Mouse (Mus musculus) macrophage (primary cell): Measurements from ENCODE around the gene Mup5. TPM values are rescaled to one million over a fixed set of nuclear protein-coding genes. Genes with fewer than 3 reads are reported as not detected.
"Not testable (repeated sequence)": the region's sequence is repeated elsewhere in the genome, so short reads cannot be mapped to it uniquely, and the experiment has no call there.

Source experiments
- H3K27ac ChIP-seq: fragments of 350-480 bp; formaldehyde crosslinking; 2 replicates; pipeline ENCODE4 v1.9.0; 2021
- H3K36me3 ChIP-seq: fragments of 350-480 bp; formaldehyde crosslinking; 2 replicates; pipeline ENCODE4 v1.9.0; 2021; ENCODE audit errors: inconsistent target
- H3K4me3 ChIP-seq: fragments of 350-480 bp; formaldehyde crosslinking; 2 replicates; pipeline ENCODE4 v1.9.0; 2021; ENCODE audit errors: inconsistent target
- H3K79me2 ChIP-seq: fragments of 350-480 bp; formaldehyde crosslinking; 2 replicates; pipeline ENCODE4 v1.9.0; 2021; ENCODE audit errors: inconsistent target
- WGBS: methylation state at CpG from one replicate; pipeline ENCODE4 v1.1.7; 2026; ENCODE audit warnings: inconsistent platforms; ENCODE audit not compliant: missing documents; 5-methylcytosine and 5-hydroxymethylcytosine counted together
- polyA plus RNA-seq: library from polyadenylated mRNA; stranded (reverse); fragments of 250-400 nt; gene quantifications from 3 replicates; pipeline ENCODE4 v1.2.4, GENCODE M21; 2018; ENCODE audit warnings: inconsistent platforms
- total RNA-seq, 78 experiments: library from RNA; depleted of rRNA; stranded (reverse); fragments of 250-400 nt; gene quantifications; 1 replicate in 9 of 78; 2 replicates in 24 of 78; 3 replicates in 43 of 78; 4 replicates in 2 of 78; pipeline ENCODE4 v1.2.4; 2018; ENCODE audit warnings: inconsistent platforms in 56 of 78

Mup5 gene
- total RNA-seq (2018; cell fraction: chromatin; rRNA removed), result not detected
- total RNA-seq (2018; cell fraction: cytosol; rRNA removed), result not detected
- total RNA-seq (2018; cell fraction: nucleus; rRNA removed), result not detected
- polyA plus RNA-seq, result not detected in 3 replicates

DNA sequence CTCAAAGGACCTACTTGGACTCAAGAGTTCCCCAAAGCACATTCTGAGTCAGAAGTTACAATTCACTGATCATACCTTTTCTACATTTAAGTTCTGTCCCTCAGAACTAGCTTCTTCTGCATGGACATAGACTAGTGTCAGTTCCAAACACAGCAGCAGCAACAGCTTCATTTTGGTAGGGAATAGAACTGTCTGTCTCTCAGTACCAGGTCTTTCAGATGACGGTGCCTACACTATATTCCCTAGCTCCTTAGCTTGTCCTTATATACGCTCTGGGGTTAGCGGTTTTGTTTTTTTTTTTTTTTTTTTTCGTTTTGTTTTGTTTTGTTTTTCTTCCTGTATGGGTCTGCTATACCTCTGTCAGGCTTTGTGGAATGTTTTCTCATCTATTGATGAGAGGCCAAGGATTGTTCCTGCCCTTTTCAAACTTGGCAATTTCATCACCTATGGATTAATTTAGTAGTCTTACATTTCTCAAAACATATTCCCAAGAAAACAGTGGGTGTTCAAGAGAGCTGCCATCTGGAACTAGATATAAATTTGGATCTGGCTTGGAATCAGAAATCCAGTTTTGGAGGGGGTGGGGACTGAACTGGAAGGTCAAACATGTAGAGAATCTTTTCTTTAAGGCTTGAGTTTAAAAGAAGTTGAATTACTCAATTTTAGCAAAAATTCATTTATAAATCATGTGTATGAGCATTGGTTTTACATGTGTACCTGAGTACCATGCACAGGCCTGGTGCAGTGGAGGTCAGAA, at the start of gene Mup5:
Mup5 (minus strand) TSS at position 282 of the 757 bp plus-strand sequence.
- Histone ChIP-seq H3K79me2 (no peaks in the 10 kb centered on the region), H3K4me3 (no peak within 1 kb of the TSS), H3K27ac (no peak within 1 kb of the TSS), H3K36me3 (no peaks in the 10 kb centered on the region)
- WGBS, result 75% methylated on average over 4 of the region's 4 CpGs

DNA sequence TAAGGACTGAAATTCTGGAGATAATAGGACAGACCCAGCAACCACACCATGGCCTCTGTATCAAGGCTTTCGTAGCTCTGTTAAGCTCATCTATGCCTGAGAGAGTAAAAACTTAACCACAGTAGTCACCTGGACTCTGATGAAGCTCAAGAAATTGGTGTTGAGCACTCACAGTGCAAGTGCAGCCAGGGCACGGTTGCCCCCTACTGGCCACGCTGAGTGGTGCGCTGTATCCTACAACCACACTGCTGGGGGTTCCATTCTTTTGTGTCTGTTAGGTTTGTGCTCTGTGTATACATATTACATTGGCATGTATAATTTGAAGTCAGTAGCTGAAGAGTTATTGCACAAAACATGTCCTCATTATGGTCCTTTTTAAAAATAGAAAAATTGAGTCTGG, 23.1 kb upstream of the Mup5 start:
- Histone ChIP-seq H3K79me2 (no peaks in the 10 kb centered on the region), H3K36me3 (no peaks in the 10 kb centered on the region), H3K27ac (no peak overlapping the region), H3K4me3 (no peak overlapping the region)
- WGBS, result 64% methylated on average over 4 of the region's 4 CpGs

DNA sequence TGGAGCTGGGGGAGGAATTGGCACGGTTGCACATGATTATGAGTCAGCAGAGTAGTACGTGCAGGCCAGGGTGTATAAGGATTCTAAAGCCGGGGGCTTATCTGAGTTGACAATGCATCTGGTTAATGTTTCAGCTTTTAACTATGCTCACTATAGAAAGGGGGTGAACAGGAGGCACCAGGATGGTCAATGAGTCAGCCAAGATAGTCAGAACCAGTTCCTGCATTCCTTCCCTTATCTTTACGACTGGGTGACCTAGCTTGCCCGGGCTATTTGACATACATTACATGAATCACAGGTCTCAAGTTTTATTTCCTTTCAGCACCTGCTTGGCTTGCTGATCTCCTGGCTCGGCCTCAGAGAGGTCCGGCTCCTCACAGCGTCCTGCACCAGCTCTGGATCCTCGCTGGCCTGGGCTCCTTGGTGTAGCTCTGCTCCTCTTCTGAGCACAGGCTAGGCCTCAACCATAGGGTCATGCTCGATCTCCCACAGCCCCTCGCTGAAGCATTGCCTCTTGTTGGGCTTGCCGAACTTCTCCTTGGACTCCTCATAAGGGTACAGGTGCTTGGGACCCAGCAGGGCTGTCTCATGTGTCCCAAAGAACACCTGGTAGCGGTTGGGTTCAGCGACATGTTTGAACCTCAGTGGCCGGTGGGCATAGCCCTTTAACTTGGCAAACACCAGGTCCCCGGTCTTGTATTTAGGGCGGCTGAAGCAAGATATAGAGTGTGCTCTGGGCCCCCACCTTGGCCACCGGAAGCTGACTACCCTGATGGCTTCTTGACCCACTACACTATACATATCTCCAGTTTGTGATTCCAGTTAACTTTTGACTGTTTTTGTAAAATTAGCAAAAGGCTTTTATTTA, 21.0 kb upstream of the Mup5 start:
- no peak overlapping the region for H3K4me3 ChIP-seq
- no peak overlapping the region for H3K27ac ChIP-seq
- WGBS, result 79% methylated on average over 18 of the region's 18 CpGs
- no peaks in the 10 kb centered on the region for H3K79me2 ChIP-seq
- no peaks in the 10 kb centered on the region for H3K36me3 ChIP-seq

DNA sequence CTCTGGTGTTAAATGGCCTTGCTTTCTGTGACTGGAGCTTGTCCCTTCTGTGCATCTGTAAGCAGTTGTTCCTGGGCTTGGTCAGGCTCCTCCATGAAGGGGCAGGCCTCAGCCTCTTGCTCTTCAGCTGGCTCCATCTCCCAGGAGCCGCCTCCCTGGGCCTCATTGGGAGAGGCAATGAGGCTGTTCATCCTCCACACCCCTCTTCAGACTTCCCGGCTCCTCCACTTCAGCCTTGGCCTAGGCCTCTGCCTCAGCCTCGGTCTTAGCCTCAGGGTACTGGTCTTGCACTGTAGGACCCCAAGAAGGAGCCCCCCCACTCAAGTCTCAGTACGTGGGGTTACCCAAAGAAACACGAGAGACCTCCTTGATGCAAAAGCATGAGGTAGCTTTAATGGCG, 20.3 kb upstream of the Mup5 start:
- WGBS, result 82% methylated on average over 6 of the region's 6 CpGs
- H3K27ac ChIP-seq, result no peak overlapping the region
- H3K36me3 ChIP-seq, result no peaks in the 10 kb centered on the region
- no peaks in the 10 kb centered on the region for H3K79me2 ChIP-seq
- no peak overlapping the region for H3K4me3 ChIP-seq

DNA sequence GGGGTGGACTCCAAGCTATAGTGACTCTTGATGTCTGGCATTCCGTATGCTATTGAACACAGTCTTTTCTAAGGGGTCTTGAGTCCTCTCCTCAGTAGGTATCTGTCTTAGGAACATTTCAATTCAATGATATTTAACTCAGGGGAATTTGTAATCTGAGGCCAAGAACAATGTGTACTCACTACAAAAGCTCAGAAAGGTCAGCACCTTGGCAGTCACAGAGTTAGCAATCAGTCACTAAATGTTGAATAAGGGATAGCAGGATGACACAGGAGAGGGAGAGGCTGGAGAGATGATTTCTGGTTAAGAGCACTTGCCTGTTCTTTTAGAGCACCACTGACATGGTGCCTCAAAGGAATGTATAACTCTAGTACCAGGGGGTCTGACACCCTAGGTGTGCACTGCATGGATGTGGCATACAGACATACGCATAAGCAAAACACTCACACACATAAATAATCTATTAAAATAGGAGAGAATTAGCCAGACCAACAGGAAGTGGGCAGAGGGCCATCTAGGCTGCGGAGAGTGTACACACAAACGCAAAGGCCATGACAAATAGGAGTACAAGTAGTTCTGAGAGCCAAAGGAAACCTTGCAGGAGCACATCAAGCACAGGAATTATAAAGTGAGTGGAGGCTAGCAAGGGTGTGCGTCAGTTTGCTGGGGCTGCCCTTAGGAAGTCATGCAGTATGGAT, 9.9 kb upstream of the Mup5 start:
- WGBS, result 91% methylated on average over 5 of the region's 5 CpGs
- H3K36me3 ChIP-seq, result no peaks in the 10 kb centered on the region
- no peak overlapping the region for H3K4me3 ChIP-seq
- H3K27ac ChIP-seq, result no peak overlapping the region
- no peaks in the 10 kb centered on the region for H3K79me2 ChIP-seq

- WGBS, result 66% methylated on average over 4 of the region's 4 CpGs
- no peaks in the 10 kb centered on the region for H3K36me3 ChIP-seq
- no peak overlapping the region for H3K4me3 ChIP-seq
- H3K79me2 ChIP-seq, result no peaks in the 10 kb centered on the region
- no peak overlapping the region for H3K27ac ChIP-seq
Measured at GRCm38 (mm10) chr4:61829211-61829610, 5.8 kb downstream of the Mup5 start.

GRCm38 (mm10) chr4:61823185-61823584, 11.8 kb downstream of the Mup5 start:
- 89% methylated on average over 15 of the region's 15 CpGs for WGBS
- no peak overlapping the region for H3K4me3 ChIP-seq
- no peak overlapping the region for H3K27ac ChIP-seq
- H3K79me2 ChIP-seq, result no peaks in the 10 kb centered on the region
- H3K36me3 ChIP-seq, result no peaks in the 10 kb centered on the region

GRCm38 (mm10) chr4:61822541-61822940, 12.5 kb downstream of the Mup5 start:
- not testable (repeated sequence) for H3K27ac ChIP-seq, H3K4me3 ChIP-seq, H3K36me3 ChIP-seq, H3K79me2 ChIP-seq
- 91% methylated on average over 9 of the region's 9 CpGs for WGBS

- Histone ChIP-seq H3K4me3 (no peak overlapping the region), H3K79me2 (no peaks in the 10 kb centered on the region), H3K27ac (no peak overlapping the region), H3K36me3 (no peaks in the 10 kb centered on the region)
- WGBS, result 86% methylated on average over 2 of the region's 2 CpGs
Measured at GRCm38 (mm10) chr4:61815602-61816001, 19.4 kb downstream of the Mup5 start.

DNA sequence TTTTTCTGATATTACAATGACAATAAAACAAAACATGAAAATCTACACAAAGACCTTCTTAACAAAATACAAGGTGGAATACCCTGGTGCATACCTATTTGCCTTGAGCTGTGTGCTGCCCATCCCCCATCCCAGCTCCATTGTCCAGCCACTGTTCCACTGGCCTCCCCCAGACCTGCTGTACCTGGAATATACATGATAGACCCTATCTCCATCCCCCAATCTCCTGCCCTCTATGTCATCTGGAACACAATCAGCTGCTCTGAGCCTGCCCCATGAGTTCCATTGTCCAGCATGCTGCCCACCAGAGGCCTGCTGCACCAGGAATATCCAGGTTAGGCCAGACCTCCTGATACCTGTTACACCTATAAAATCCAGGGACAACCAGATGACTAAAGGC, 21.6 kb downstream of the Mup5 start:
- Histone ChIP-seq H3K4me3 (no peak overlapping the region), H3K27ac (no peak overlapping the region), H3K36me3 (no peaks in the 10 kb centered on the region), H3K79me2 (no peaks in the 10 kb centered on the region)

DNA sequence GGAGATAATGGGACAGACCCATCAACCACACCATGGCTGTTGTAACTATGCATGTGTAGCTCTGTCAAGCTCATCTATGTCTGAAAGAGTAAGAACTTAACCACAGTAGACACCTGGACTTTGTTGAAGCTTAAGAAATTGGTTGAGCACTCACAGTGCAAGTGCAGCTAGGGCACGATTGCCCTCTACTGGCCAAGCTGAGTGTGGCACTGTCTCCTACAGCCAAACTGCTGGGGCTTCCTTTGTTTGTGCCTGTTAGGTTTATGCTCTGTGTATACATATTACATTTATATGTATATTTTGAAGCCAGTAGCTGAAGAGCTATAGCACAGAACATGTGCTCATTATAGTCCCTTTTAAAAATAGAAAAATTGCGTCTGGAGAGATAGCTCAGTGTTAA, 23.8 kb downstream of the Mup5 start:
- not testable (repeated sequence) for H3K79me2 ChIP-seq, H3K4me3 ChIP-seq, H3K27ac ChIP-seq, H3K36me3 ChIP-seq
- 21% methylated on average over 2 of the region's 2 CpGs for WGBS

- H3K79me2 ChIP-seq, H3K36me3 ChIP-seq, H3K4me3 ChIP-seq, H3K27ac ChIP-seq: not testable (repeated sequence)
- WGBS, result 85% methylated on average over 3 of the region's 3 CpGs
Measured at GRCm38 (mm10) chr4:61808926-61809325, 26.1 kb downstream of the Mup5 start.

DNA sequence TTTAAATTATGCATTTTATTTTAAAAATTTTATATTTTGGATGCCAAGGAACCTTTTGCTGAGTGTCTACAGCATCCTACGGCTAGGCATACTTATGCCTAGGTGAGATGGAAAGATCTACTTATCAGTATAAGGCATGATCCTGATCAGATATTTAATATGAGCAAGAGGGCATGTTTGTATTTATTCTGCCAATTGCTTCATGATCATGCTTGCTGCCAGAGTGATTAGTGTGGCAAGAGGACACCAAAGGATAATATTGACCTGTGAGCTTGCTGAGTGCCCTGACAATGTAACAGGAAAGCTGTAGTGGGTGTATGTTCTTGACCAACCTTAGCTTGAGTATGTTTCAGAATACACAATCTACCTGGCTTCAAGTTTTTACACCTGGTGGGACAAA, 45.3 kb downstream of the Mup5 start:
- H3K79me2 ChIP-seq, H3K36me3 ChIP-seq, H3K4me3 ChIP-seq, H3K27ac ChIP-seq: not testable (repeated sequence)
- no CpG with 5 or more reads among the region's 1 CpGs for WGBS

DNA sequence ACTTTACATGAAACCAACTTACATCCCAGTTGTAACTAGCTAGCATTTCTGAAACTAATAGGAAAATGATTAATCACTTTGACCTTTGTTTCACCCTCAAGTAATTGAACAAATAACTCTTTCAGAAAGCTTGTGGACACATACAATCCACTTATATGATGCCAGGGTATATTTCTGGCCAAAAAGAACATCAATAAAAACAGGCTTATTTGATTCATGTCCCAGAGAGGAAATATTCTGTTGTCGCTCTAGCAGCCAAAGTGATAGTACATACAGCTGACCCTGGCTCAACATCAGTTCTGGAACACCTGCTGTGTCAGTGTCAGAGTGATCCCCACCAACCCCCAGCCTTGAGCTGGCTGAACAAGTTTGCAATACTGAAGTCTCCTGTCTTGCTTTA, 50.8 kb downstream of the Mup5 start:
- WGBS, result 88% methylated on average over 1 of the region's 1 CpGs
- not testable (repeated sequence) for H3K36me3 ChIP-seq, H3K4me3 ChIP-seq, H3K79me2 ChIP-seq, H3K27ac ChIP-seq

- WGBS, result no CpG with 5 or more reads among the region's 5 CpGs
- H3K36me3 ChIP-seq, H3K4me3 ChIP-seq, H3K79me2 ChIP-seq, H3K27ac ChIP-seq: not testable (repeated sequence)
Measured at GRCm38 (mm10) chr4:61782169-61782568, 52.9 kb downstream of the Mup5 start, which contains the start of gene Mup19. Gene Mup19, minus strand, starts transcription at chr4:61782269.
